Mouse (Mus musculus) stomach, postnatal 0 days (tissue): ENCODE data around the gene Tril. TPM values are rescaled to one million over a fixed set of nuclear protein-coding genes. Genes with fewer than 3 reads are reported as not detected.

Source experiments
- ATAC-seq: fragments of 200-750 bp; cut with Nextera tagmentation; 2 replicates; pipeline ENCODE4 v1.8.0; 2017; ENCODE audit not compliant: low FRiP score, low TSS enrichment
- DNase-seq: peaks from one replicate; pipeline ENCODE4 v3.0.0-alpha.2; 2016; ENCODE audit warnings: low spot score
- H3K27ac ChIP-seq: fragments of 300-500 bp; sonication (generic); replicated peaks from 2 replicates; pipeline ENCODE4 v1.5.1; 2014; ENCODE audit warnings: mild to moderate bottlenecking, control low read depth
- H3K27me3 ChIP-seq: fragments of 300-500 bp; sonication (generic); 2 replicates; pipeline ENCODE4 v1.6.1; 2014; ENCODE audit warnings: low read length; ENCODE audit not compliant: control insufficient read depth, insufficient read depth
- H3K36me3 ChIP-seq: fragments of 300-500 bp; sonication (generic); 2 replicates; pipeline ENCODE4 v1.6.1; 2014; ENCODE audit warnings: low read length, mixed read lengths; ENCODE audit not compliant: control insufficient read depth, insufficient read depth
- H3K4me1 ChIP-seq: fragments of 300-500 bp; sonication (generic); replicated peaks from 2 replicates; pipeline ENCODE4 v1.6.1; 2014; ENCODE audit warnings: antibody characterized with exemption; ENCODE audit not compliant: control insufficient read depth, insufficient read depth
- H3K4me2 ChIP-seq: fragments of 300-500 bp; sonication (generic); replicated peaks from 2 replicates; pipeline ENCODE4 v1.6.1; 2014; ENCODE audit warnings: low read depth, mild to moderate bottlenecking, control low read depth, moderate library complexity
- H3K4me3 ChIP-seq: fragments of 300-500 bp; sonication (generic); 2 replicates; pipeline ENCODE4 v1.5.1; 2014; ENCODE audit warnings: low read depth, low read length, control low read depth
- H3K9ac ChIP-seq: fragments of 300-500 bp; sonication (generic); 2 replicates; pipeline ENCODE4 v1.6.1; 2014; ENCODE audit warnings: mild to moderate bottlenecking, low read length, control low read depth, mixed read lengths
- H3K9me3 ChIP-seq: fragments of 300-500 bp; sonication (generic); 2 replicates; pipeline ENCODE4 v1.6.1; 2016; ENCODE audit warnings: low read length; ENCODE audit not compliant: control insufficient read depth
- CTCF ChIP-seq: IDR thresholded peaks from 2 replicates; pipeline ENCODE4 v1.5.1; 2016; ENCODE audit warnings: antibody characterized with exemption, low read depth, mild to moderate bottlenecking, moderate library complexity
- EP300 ChIP-seq: optimal IDR thresholded peaks from 2 replicates; pipeline ENCODE3; 2016; ENCODE audit warnings: antibody characterized with exemption
- WGBS: fragments of 180-500 bp; shearing (Covaris S2); extraction: QIAGEN DNeasy Blood & Tissue Kit; methylation state at CpG from one replicate; pipeline ENCODE4 v1.1.7; 2014; 5-methylcytosine and 5-hydroxymethylcytosine counted together
- polyA plus RNA-seq: library from polyadenylated mRNA; unstranded; fragments of >200 nt; fragmentation: Nextera tagmentation; extraction: Ambion mirVana; gene quantifications from 2 replicates; pipeline ENCODE4 v1.2.1, GENCODE M21; 2015

Tril gene
- polyA plus RNA-seq, 1 experiment from 2014 or later, result 6.8 TPM

- no peaks in the 10 kb centered on the region for H3K4me1 ChIP-seq
- no peak overlapping the region for H3K9ac ChIP-seq
- H3K27me3 ChIP-seq, result no peaks in the 10 kb centered on the region
- TF ChIP-seq EP300, result no peak
- TF ChIP-seq CTCF, result no peak
- no peak for DNase-seq
- H3K4me2 ChIP-seq, result no peak overlapping the region
- ATAC-seq, result no peak
- no peaks in the 10 kb centered on the region for H3K36me3 ChIP-seq
- 54% methylated on average over 7 of the region's 7 CpGs for WGBS
- H3K4me3 ChIP-seq, result no peak overlapping the region
- H3K27ac ChIP-seq, result peak overlapping the region; percentile 65; the same call in 1 of the 2 replicates
- no peaks in the 10 kb centered on the region for H3K9me3 ChIP-seq
Observed at GRCm38 (mm10) chr6:53779526-53779925, 41.1 kb downstream of the Tril start.

- TF ChIP-seq CTCF, result no peak
- no peak for TF ChIP-seq EP300
- WGBS, result 51% methylated on average over 8 of the region's 8 CpGs
- H3K36me3 ChIP-seq, result no peaks in the 10 kb centered on the region
- H3K9me3 ChIP-seq, result no peaks in the 10 kb centered on the region
- no peak overlapping the region for H3K4me3 ChIP-seq
- no peaks in the 10 kb centered on the region for H3K27me3 ChIP-seq
- ATAC-seq (no peak), DNase-seq (no peak)
- H3K9ac ChIP-seq, result no peak overlapping the region
- H3K4me2 ChIP-seq, result no peak overlapping the region
- H3K4me1 ChIP-seq, result no peaks in the 10 kb centered on the region
- H3K27ac ChIP-seq, result no peak overlapping the region
Observed at GRCm38 (mm10) chr6:53778424-53778955, 42.1 kb downstream of the Tril start.

GRCm38 (mm10) chr6:53768275-53768674 is 52.4 kb downstream of the Tril start:
- Histone ChIP-seq H3K4me2 (no peak overlapping the region), H3K9ac (no peak overlapping the region), H3K36me3 (no peaks in the 10 kb centered on the region), H3K27me3 (no peaks in the 10 kb centered on the region), H3K4me1 (no peaks in the 10 kb centered on the region), H3K9me3 (no peaks in the 10 kb centered on the region), H3K27ac (no peak overlapping the region), H3K4me3 (no peak overlapping the region)
- 90% methylated on average over 4 of the region's 4 CpGs for WGBS
- TF ChIP-seq EP300 (no peak), CTCF (no peak)
- DNase-seq (no peak), ATAC-seq (no peak)

GRCm38 (mm10) chr6:53766243-53766915 is 54.3 kb downstream of the Tril start:
- peak; percentile 82 for ATAC-seq
- no peak overlapping the region for H3K4me3 ChIP-seq
- no peaks in the 10 kb centered on the region for H3K4me1 ChIP-seq
- no peaks in the 10 kb centered on the region for H3K9me3 ChIP-seq
- 34% methylated on average over 10 of the region's 10 CpGs for WGBS
- DNase-seq, result peak; percentile 58
- H3K9ac ChIP-seq, result no peak overlapping the region
- H3K4me2 ChIP-seq, result no peak overlapping the region
- H3K27me3 ChIP-seq, result no peaks in the 10 kb centered on the region
- H3K36me3 ChIP-seq, result no peaks in the 10 kb centered on the region
- H3K27ac ChIP-seq, result no peak overlapping the region
- no peak for TF ChIP-seq EP300
- TF ChIP-seq CTCF, result no peak

GRCm38 (mm10) chr6:53765731-53766130 is 54.9 kb downstream of the Tril start:
- H3K9ac ChIP-seq, result no peak overlapping the region
- 59% methylated on average over 8 of the region's 8 CpGs for WGBS
- H3K27ac ChIP-seq, result no peak overlapping the region
- no peak for ATAC-seq
- H3K27me3 ChIP-seq, result no peaks in the 10 kb centered on the region
- H3K4me1 ChIP-seq, result peaks cover under 1% of the 10 kb centered on the region; the same call in 1 of the 2 replicates
- no peak overlapping the region for H3K4me3 ChIP-seq
- no peaks in the 10 kb centered on the region for H3K36me3 ChIP-seq
- no peak overlapping the region for H3K4me2 ChIP-seq
- no peak for DNase-seq
- TF ChIP-seq CTCF (no peak), EP300 (no peak)
- H3K9me3 ChIP-seq, result no peaks in the 10 kb centered on the region

Other genes starting within 250 kb of the Tril start
- gene Cpvl, start 157.8 kb upstream of the Tril start, polyA plus RNA-seq, result 0.06 and 0.15 TPM in 2 replicates
- gene Chn2, start 218.7 kb upstream of the Tril start, polyA plus RNA-seq, result 19.1 and 21.7 TPM in 2 replicates